In genomic region chr16:22919971-22920854, GRCm38 (mm10) we compare ENCODE assay signal across 9 mouse cellular contexts. TPM values are rescaled to one million over a fixed set of nuclear protein-coding genes. Genes with fewer than 3 reads are reported as not detected.
DNase-seq lines count a peak whose midpoint lies in the region; ATAC-seq and TF ChIP-seq lines count a peak whose summit lies in the region.
"Had no signal": no experiment of that assay in that cellular context is flagged by ENCODE, and none has a peak within 500 bp of the region (broad histone marks: within the 10 kb centered on the region; RNA-seq: fewer than 3 reads in every experiment).

No protein-coding gene starts in this region.

- H3K36me3 ChIP-seq in heart, adult 2 months (ENCODE audit: control insufficient read depth, insufficient read depth, low read length) = no peaks in the 10 kb centered on the region
- H3K36me3 ChIP-seq in heart, embryonic 12.5 days = no peaks in the 10 kb centered on the region
- no peaks in the 10 kb centered on the region for H3K36me3 ChIP-seq in intestine, postnatal 0 days (ENCODE audit: control insufficient read depth, insufficient read depth)
- H3K36me3 ChIP-seq in forebrain, embryonic 15.5 days = no peaks in the 10 kb centered on the region
- H3K36me3 ChIP-seq: limb, embryonic 15.5 days had no signal

- H3K79me2 ChIP-seq in heart, adult 2 months (replicated peaks; ENCODE audit: control insufficient read depth, insufficient read depth, low read length) = no peaks in the 10 kb centered on the region

- no peak overlapping the region for H3K4me3 ChIP-seq in heart, adult 2 months
- H3K4me3 ChIP-seq in heart, embryonic 12.5 days = no peak overlapping the region
- no peak overlapping the region for H3K4me3 ChIP-seq in intestine, postnatal 0 days (ENCODE audit: low read depth, low read length)
- H3K4me3 ChIP-seq in forebrain, embryonic 15.5 days = no peak overlapping the region
- H3K4me3 ChIP-seq: limb, embryonic 15.5 days had no signal

- H3K4me1 ChIP-seq in heart, adult 2 months (ENCODE audit: control insufficient read depth, insufficient read depth, low read length) = no peaks in the 10 kb centered on the region
- no peaks in the 10 kb centered on the region for H3K4me1 ChIP-seq in heart, embryonic 12.5 days (replicated peaks)
- H3K4me1 ChIP-seq in intestine, postnatal 0 days (replicated peaks; ENCODE audit: control insufficient read depth, insufficient read depth, low read length) = no peaks in the 10 kb centered on the region
- H3K4me1 ChIP-seq in forebrain, embryonic 15.5 days = no peaks in the 10 kb centered on the region

- no peak for TF ChIP-seq POLR2A in heart, adult 2 months (IDR thresholded peaks at IDR 0.05; ENCODE audit: insufficient read depth, low read depth, low read length)

- H3K9me3 ChIP-seq in heart, embryonic 12.5 days (replicated peaks) = 0 out of 2 replicates have a peak, but pooled peaks cover 3% of the 10 kb centered on the region
- H3K9me3 ChIP-seq in intestine, postnatal 0 days (ENCODE audit: control insufficient read depth) = no peaks in the 10 kb centered on the region
- no peaks in the 10 kb centered on the region for H3K9me3 ChIP-seq in forebrain, embryonic 15.5 days
- H3K9me3 ChIP-seq: limb, embryonic 15.5 days had no signal

- ATAC-seq in heart, embryonic 12.5 days (ENCODE audit: insufficient number of reproducible peaks, low FRiP score) = no peak
- ATAC-seq in intestine, postnatal 0 days = 0 out of 2 replicates have a peak, but pooled peaks have one; percentile 33
- ATAC-seq in megakaryocyte progenitor cell, adult 5-6 weeks (replicated peaks; ENCODE audit: poor library complexity) = peak; percentile 65
- no peak for ATAC-seq in forebrain, embryonic 15.5 days (replicated peaks)

- TF ChIP-seq CTCF in heart, adult 2 months (IDR thresholded peaks at IDR 0.05) = no peak
- TF ChIP-seq CTCF in intestine, postnatal 0 days (IDR thresholded peaks at IDR 0.05; ENCODE audit: low read depth) = no peak

- H3K4me2 ChIP-seq in heart, embryonic 12.5 days = no peak overlapping the region
- no peak overlapping the region for H3K4me2 ChIP-seq in intestine, postnatal 0 days (replicated peaks; ENCODE audit: low read depth)
- no peak overlapping the region for H3K4me2 ChIP-seq in forebrain, embryonic 15.5 days (replicated peaks)
- H3K4me2 ChIP-seq: limb, embryonic 15.5 days had no signal

- no peak overlapping the region for H3K9ac ChIP-seq in heart, adult 2 months (ENCODE audit: low read depth, low read length)
- no peak overlapping the region for H3K9ac ChIP-seq in heart, embryonic 12.5 days
- H3K9ac ChIP-seq in intestine, postnatal 0 days (ENCODE audit: low read depth, low read length) = no peak overlapping the region
- H3K9ac ChIP-seq in forebrain, embryonic 15.5 days (replicated peaks) = no peak overlapping the region
- H3K9ac ChIP-seq: limb, embryonic 15.5 days had no signal

- WGBS in heart, adult 2 months = 41% methylated on average over 18 of the region's 18 CpGs
- 48% methylated on average over 18 of the region's 18 CpGs for WGBS in heart, embryonic 12.5 days
- 43% methylated on average over 18 of the region's 18 CpGs for WGBS in intestine, postnatal 0 days
- 72% methylated on average over 18 of the region's 18 CpGs for WGBS in forebrain, embryonic 15.5 days

- no peaks in the 10 kb centered on the region for H3K27me3 ChIP-seq in heart, adult 2 months (ENCODE audit: control insufficient read depth, insufficient read depth, low read length)
- H3K27me3 ChIP-seq in heart, embryonic 12.5 days (replicated peaks) = no peaks in the 10 kb centered on the region
- H3K27me3 ChIP-seq in intestine, postnatal 0 days (replicated peaks; ENCODE audit: control insufficient read depth, insufficient read depth, low read length) = no peaks in the 10 kb centered on the region
- H3K27me3 ChIP-seq in forebrain, embryonic 15.5 days = no peaks in the 10 kb centered on the region
- H3K27me3 ChIP-seq: limb, embryonic 15.5 days had no signal

- no peak for TF ChIP-seq EP300 in heart, adult 2 months (IDR thresholded peaks at IDR 0.05; ENCODE audit: insufficient read depth, low read depth, low read length)

- no peak overlapping the region for H3K27ac ChIP-seq in heart, adult 2 months
- no peak overlapping the region for H3K27ac ChIP-seq in heart, embryonic 12.5 days (ENCODE audit: poor library complexity, severe bottlenecking)
- no peak overlapping the region for H3K27ac ChIP-seq in intestine, postnatal 0 days (ENCODE audit: low read depth, low read length)
- H3K27ac ChIP-seq in forebrain, embryonic 15.5 days (replicated peaks) = no peak overlapping the region
- H3K27ac ChIP-seq: limb, embryonic 15.5 days had no signal

- DNase-seq in heart, adult 2 months = peak; percentile 38 to 39
- peak; percentile 71 for DNase-seq in adrenal gland, postnatal 10 days
- no peak for DNase-seq in frontal cortex, adult 2 months (ENCODE audit: extremely low spot score in 1 of 2, low spot score in 1 of 2)
- DNase-seq in layer of hippocampus, postnatal 25 days (ENCODE audit: extremely low spot score in 1 of 2, low spot score in 1 of 2) = no peak

- intact Hi-C loops in heart, adult 2 months (cut with DNase I) = no loop called here

RNA-seq across cellular contexts. Expression of gene Fetub, which starts 2.1 kb away (rescaled TPM):
- under 1 TPM; 0.27 to 0.57 TPM for total RNA-seq in heart, adult 2 months (2021)
- 0.44 and 0.86 TPM in 2 replicates for polyA plus RNA-seq in heart, adult 2 months (2012; rRNA removed)
- not detected in 2 replicates for polyA plus RNA-seq in heart, embryonic 12.5 days (2016; fragmentation: Nextera tagmentation; extraction: Ambion mirVana)
- 100 to 1,000 TPM in 1 of 2 experiments, 10 to 100 TPM in 1; 87.0 to 166 TPM for total RNA-seq in adrenal gland, postnatal 10 days (2021)
- polyA plus RNA-seq in intestine, postnatal 0 days (2015; fragmentation: Nextera tagmentation; extraction: Ambion mirVana) = not detected in 2 replicates
- total RNA-seq in megakaryocyte progenitor cell, adult 5-6 weeks (2015) = not detected in 2 replicates
- total RNA-seq in megakaryocyte progenitor cell, adult 5-6 weeks (2017) = not detected in 2 replicates
- 0.26 and 1.5 TPM in 2 replicates for polyA plus RNA-seq in frontal cortex, adult 2 months (2012; rRNA removed)
- polyA plus RNA-seq in forebrain, embryonic 15.5 days (2015; fragmentation: Nextera tagmentation; extraction: Ambion mirVana) = not detected in 2 replicates
- under 1 TPM in 1 of 2 experiments, not detected in 1; 0.25 TPM for total RNA-seq in layer of hippocampus, postnatal 25 days (2021)

RNA-seq across cellular contexts. Expression of gene Ahsg, which starts 29.1 kb away (rescaled TPM):
- 1 to 10 TPM; 8.0 to 8.6 TPM for total RNA-seq in heart, adult 2 months (2021)
- polyA plus RNA-seq in heart, adult 2 months (2012; rRNA removed) = 15.1 and 19.3 TPM in 2 replicates
- 1.5 and 2.5 TPM in 2 replicates for polyA plus RNA-seq in heart, embryonic 12.5 days (2016; fragmentation: Nextera tagmentation; extraction: Ambion mirVana)
- 1,000 to 10,000 TPM; 3,016 to 7,289 TPM for total RNA-seq in adrenal gland, postnatal 10 days (2021)
- polyA plus RNA-seq in intestine, postnatal 0 days (2015; fragmentation: Nextera tagmentation; extraction: Ambion mirVana) = 0.55 and 1.6 TPM in 2 replicates
- not detected in 2 replicates for total RNA-seq in megakaryocyte progenitor cell, adult 5-6 weeks (2015)
- total RNA-seq in megakaryocyte progenitor cell, adult 5-6 weeks (2017) = not detected in 2 replicates
- polyA plus RNA-seq in frontal cortex, adult 2 months (2012; rRNA removed) = 0.14 and 0.42 TPM in 2 replicates
- 1.2 TPM in 1 of 2 replicates, not detected in the other for polyA plus RNA-seq in forebrain, embryonic 15.5 days (2015; fragmentation: Nextera tagmentation; extraction: Ambion mirVana)
- not detected for total RNA-seq in layer of hippocampus, postnatal 25 days (2021)

RNA-seq across cellular contexts. Expression of gene Hrg, which starts 30.7 kb away (rescaled TPM):
- not detected for total RNA-seq in heart, adult 2 months (2021)
- 0.26 TPM in 1 of 2 replicates, not detected in the other for polyA plus RNA-seq in heart, adult 2 months (2012; rRNA removed)
- not detected in 2 replicates for polyA plus RNA-seq in heart, embryonic 12.5 days (2016; fragmentation: Nextera tagmentation; extraction: Ambion mirVana)
- 100 to 1,000 TPM in 1 of 2 experiments, 10 to 100 TPM in 1; 96.2 to 217 TPM for total RNA-seq in adrenal gland, postnatal 10 days (2021)
- polyA plus RNA-seq in intestine, postnatal 0 days (2015; fragmentation: Nextera tagmentation; extraction: Ambion mirVana) = not detected in 2 replicates
- total RNA-seq in megakaryocyte progenitor cell, adult 5-6 weeks (2015) = not detected in 2 replicates
- total RNA-seq in megakaryocyte progenitor cell, adult 5-6 weeks (2017) = not detected in 2 replicates
- not detected in 2 replicates for polyA plus RNA-seq in frontal cortex, adult 2 months (2012; rRNA removed)
- not detected in 2 replicates for polyA plus RNA-seq in forebrain, embryonic 15.5 days (2015; fragmentation: Nextera tagmentation; extraction: Ambion mirVana)
- total RNA-seq in layer of hippocampus, postnatal 25 days (2021) = not detected
- polyA plus RNA-seq: limb, embryonic 15.5 days had no signal

Comparison
In these comparisons a context has a peak if more than half of its experiments do, and no peak if none do; other contexts are left out.
1. DNase-seq: peak in heart, adult 2 months (2 of 2) and adrenal gland, postnatal 10 days (single experiment); none in frontal cortex, adult 2 months (0 of 2) and layer of hippocampus, postnatal 25 days (0 of 2).
2. ATAC-seq: peak in intestine, postnatal 0 days (single experiment) and megakaryocyte progenitor cell, adult 5-6 weeks (single experiment); none in heart, embryonic 12.5 days (single experiment) and forebrain, embryonic 15.5 days (single experiment).